Mouse (Mus musculus) bone marrow, adult 2 months (tissue): ENCODE data around the gene Lamtor4.

Source experiments
- CTCF ChIP-seq: fragments of 200-500 bp; IDR thresholded peaks from 2 replicates; pipeline ENCODE4 v1.5.1; 2011; ENCODE audit warnings: low read length, control low read depth; ENCODE audit not compliant: control insufficient read depth, insufficient read depth
- POLR2A ChIP-seq: fragments of 200-500 bp; IDR thresholded peaks from 2 replicates; pipeline ENCODE4 v1.6.1; 2011; ENCODE audit warnings: low read depth, mild to moderate bottlenecking, control low read depth, low read length, borderline replicate concordance; ENCODE audit not compliant: control insufficient read depth

- no peak for TF ChIP-seq CTCF
- TF ChIP-seq POLR2A = no peak
Measured at GRCm38 (mm10) chr5:138223287-138223686, 32.0 kb upstream of the Lamtor4 start.
